Mouse (Mus musculus): ENCODE results near the gene Inhbc.

Inhbc gene

GRCm38 (mm10) chr10:127369834-127370820, at the start of gene Inhbc:
Inhbc (minus strand) TSS chr10:127370431.
- in situ Hi-C loops (cut with MboI, MseI): no loop called here

DNA sequence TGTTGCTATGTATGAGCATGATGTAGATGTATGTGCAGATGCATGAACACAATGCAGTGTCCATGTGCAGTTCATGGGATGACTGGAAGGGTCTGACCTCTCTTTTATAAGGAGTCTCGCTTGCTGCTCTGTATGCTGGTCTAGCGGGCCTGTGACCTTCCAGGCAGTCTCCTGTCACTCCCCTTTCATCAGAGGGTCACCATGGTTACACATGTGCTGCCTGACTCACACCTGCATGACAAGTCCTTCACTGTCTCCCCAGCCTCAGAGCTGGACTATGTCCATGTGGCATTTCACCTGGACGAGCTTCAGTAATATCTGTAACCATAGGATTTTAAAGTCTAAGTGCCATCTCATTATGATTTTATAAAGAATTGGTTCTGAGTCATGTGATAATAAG, 43.9 kb upstream of the Inhbc start:
- in situ Hi-C loops (cut with MboI, MseI): no loop called here

DNA sequence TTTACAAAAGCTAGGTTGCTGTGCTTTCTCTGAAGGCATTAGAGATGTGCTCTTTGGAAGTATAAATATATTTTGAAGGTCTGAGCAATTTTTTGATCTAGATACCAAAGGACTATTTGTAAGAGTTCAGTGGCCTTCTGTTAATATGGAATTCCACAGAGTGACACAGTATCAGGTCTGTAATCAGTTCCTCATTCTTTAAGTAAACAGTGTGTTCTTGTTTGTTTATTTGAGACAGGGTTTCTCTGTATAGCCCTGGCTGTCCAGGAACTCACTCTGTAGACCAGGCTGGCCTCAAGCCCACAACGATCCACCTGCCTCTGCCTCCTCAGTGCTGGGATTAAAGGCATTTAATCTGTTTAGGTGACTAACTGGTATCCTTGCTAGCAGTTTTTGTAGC, 43.4 kb upstream of the Inhbc start:
- in situ Hi-C loops (cut with MboI, MseI): no loop called here

GRCm38 (mm10) chr10:127412776-127413175, 42.5 kb upstream of the Inhbc start:
- in situ Hi-C loops (cut with MboI, MseI): no loop called here

DNA sequence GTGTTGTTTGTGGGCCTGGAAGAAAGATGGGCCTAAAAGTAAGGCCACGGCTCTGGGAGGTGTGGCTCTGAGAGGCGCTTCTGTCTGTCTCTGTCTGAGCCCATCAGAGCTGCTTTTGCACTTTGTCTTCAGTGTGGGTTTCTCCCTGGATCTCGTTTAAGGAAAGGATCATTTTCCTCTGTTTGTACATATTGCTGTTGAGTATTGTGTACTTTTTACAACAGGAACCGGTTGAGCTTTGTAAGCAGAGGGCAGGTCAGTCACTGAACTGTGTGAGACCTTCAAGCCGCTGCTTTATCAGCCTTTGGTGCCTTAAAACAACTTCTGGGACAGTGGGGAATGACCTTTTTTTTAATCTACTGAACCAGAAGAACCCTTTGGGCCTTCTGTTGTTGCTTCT, 41.9 kb upstream of the Inhbc start:
- in situ Hi-C loops (cut with MboI, MseI): no loop called here

- in situ Hi-C loops (cut with MboI, MseI): no loop called here
Measured at GRCm38 (mm10) chr10:127407391-127407790, 37.2 kb upstream of the Inhbc start.

GRCm38 (mm10) chr10:127404701-127405100, 34.5 kb upstream of the Inhbc start:
- in situ Hi-C loops (cut with MboI, MseI): no loop called here

DNA sequence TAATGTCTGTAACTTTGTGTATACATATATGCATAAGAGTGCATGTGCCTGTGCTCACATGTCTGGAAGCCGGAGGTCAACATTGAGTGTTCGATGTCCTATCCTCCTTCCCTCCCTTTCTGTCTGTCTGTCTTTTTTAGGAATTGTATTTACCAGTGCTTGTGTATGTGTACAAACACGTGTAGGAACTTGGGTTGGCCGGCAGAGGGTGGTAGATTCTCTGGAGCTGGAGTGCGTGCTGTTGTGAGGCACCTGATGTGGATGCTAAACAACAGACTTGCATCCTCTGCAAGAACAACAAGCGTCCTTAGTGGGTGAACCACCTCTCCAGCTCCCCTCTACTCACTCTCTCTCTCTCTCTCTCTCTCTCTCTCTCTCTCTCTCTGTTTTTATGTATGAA, 21.5 kb upstream of the Inhbc start:
- in situ Hi-C loops (cut with MboI, MseI): loop anchor here in 1 of 2 experiments (10.0 kb wide), 1 partner anchor 767 kb away; no protein-coding TSS in a partner anchor

DNA sequence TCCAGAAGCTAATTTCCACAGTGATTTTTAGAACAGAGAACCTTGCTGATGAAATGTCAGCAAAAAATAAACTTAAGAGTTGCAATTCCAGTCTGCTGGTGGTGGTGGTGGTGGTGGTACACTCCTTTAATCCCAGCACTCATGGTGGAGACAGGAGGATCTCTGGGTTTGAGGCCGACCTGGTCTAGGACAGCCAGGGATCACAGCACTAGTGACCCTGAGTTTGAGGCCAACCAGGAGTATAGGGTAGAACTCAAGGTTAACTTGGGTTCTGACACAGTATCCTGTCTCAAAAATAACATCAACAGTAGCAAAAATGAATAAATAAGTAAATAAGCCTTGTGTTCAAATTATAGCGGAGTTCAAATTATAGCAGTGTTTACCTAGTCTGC, 11.5 kb upstream of the Inhbc start:
- in situ Hi-C loops (cut with MboI, MseI): no loop called here

- in situ Hi-C loops (cut with MboI, MseI): no loop called here
Measured at GRCm38 (mm10) chr10:127380767-127381742, 10.8 kb upstream of the Inhbc start.

GRCm38 (mm10) chr10:127380251-127380691, 10.0 kb upstream of the Inhbc start, which contains the start of gene R3hdm2:
R3hdm2 (plus strand) TSS chr10:127380327.
- in situ Hi-C loops (cut with MboI, MseI): no loop called here

GRCm38 (mm10) chr10:127379654-127380053, 9.4 kb upstream of the Inhbc start:
- in situ Hi-C loops (cut with MboI, MseI): no loop called here

- in situ Hi-C loops (cut with MboI, MseI): no loop called here
Measured at GRCm38 (mm10) chr10:127377700-127378099, 7.5 kb upstream of the Inhbc start.

- in situ Hi-C loops (cut with MboI, MseI): no loop called here
Measured at GRCm38 (mm10) chr10:127371023-127371422, 792 bp upstream of the Inhbc start.

- in situ Hi-C loops (cut with MboI, MseI): no loop called here
Measured at GRCm38 (mm10) chr10:127368273-127368672, 2.0 kb downstream of the Inhbc start.

DNA sequence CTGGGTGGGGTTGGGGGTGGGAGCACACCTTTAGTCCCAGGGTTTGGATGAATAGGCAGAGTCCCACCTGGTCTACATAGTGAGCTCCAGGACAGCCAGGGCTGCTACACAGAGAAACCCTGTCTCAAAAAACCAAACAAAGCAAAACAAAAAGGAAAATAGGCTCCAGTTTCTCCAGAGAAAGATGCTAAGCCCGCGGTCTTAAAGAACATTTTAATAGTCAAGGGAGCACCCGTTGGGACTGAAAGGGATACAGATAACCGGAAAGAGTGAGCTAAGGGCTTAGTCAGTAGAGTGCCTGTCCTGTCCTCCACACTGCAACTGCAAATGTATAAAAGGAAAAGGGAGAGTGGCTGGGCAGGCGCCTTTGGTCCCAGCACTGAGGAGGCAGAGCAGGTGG, 3.1 kb downstream of the Inhbc start:
- in situ Hi-C loops (cut with MboI, MseI): no loop called here

- in situ Hi-C loops (cut with MboI, MseI): no loop called here
Measured at GRCm38 (mm10) chr10:127360714-127361113, 9.5 kb downstream of the Inhbc start.

DNA sequence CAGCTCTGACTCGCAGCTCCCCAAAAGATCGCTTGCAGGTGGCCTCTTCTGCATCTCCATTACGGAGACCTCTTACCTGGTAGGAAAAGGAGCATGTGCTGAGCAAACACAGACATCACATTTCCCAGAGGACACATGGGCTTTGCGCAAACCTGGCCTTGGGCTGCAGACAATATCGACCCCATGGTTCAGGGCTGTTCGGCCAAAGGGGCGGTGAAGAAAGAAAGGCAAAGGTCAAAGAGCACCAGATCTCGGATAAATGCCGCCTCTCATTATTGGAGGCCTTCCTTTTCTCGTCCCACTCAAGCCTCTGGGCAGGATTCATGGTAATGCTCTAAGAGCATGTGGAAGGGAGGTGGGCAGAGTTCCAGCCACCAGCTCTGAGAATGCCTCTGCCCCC, 14.9 kb downstream of the Inhbc start:
- in situ Hi-C loops (cut with MboI, MseI): no loop called here

DNA sequence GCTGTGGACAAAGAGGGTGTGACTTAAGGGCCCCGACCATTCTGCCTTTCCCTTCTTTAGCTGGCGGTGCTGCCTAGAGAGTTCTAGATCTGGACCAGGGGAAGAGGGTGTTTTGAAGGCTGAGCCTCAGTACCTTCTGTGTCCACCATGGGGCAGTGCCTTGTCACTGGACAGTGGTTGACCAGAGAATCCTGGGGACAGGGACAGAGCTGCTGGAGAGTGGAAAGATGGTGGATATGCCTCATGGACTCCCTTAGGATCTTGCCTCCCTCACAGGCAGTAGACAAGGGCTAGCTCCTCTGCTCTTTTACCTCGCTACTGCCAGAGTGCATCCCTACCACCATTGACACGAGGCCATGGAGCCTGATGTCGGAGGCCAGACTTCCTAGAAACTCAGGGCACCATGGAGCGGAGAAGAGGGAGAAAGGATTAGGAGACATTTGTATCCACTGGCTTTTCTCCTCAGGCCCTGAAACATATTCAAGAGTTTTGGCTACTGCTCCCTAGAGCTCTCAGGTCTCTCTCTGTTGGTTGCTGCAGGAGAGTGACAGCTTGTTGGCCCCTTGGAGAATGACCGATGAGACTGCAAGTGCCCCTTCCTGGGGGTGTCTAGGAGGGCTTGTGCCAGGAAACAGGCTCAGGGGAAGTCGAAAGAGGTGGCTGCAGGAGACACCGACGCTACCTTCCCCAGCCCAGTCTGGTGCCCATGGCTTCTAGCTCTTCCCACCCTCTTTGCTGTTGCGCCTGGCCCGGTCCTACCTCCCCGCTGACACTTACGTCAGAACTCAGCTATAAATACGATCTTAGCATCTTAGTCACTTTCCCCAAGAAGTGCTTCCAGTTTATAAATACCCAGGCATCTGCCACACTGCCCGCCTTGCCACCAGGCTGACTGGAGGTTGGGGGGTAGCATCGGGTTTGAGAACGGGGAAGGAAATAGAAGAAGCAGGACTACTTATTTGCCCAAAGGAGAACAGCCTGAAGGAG, 16.0 kb downstream of the Inhbc start, which contains the start of gene Inhbe:
TSS of gene Inhbe (minus strand) at position 503 of the 987 bp plus-strand sequence.
- in situ Hi-C loops (cut with MboI, MseI): loop anchor here in 1 of 2 experiments (5.0 kb wide), 1 partner anchor 63 kb away; no protein-coding TSS in a partner anchor

- in situ Hi-C loops (cut with MboI, MseI): loop anchor here in 1 of 2 experiments (5.0 kb wide), 1 partner anchor 65 kb away; no protein-coding TSS in a partner anchor
Measured at GRCm38 (mm10) chr10:127352766-127353165, 17.5 kb downstream of the Inhbc start.
